Mouse (Mus musculus) forebrain, embryonic 10.5 days (tissue): Measurements from ENCODE around the gene Srsf11. TPM values are rescaled to one million over a fixed set of nuclear protein-coding genes. Genes with fewer than 3 reads are reported as not detected.

ENCODE experiments used
- polyA plus RNA-seq: library from polyadenylated mRNA; unstranded; fragments of >200 nt; fragmentation: Nextera tagmentation; extraction: Ambion mirVana; gene quantifications from 2 replicates; pipeline ENCODE4 v1.2.1, GENCODE M21; 2016

Gene Srsf11
- polyA plus RNA-seq, 1 experiment from 2014 or later, result 330 TPM

Other genes with a start within 250 kb of the Srsf11 start
- gene Cth, start 111.6 kb downstream of the Srsf11 start, polyA plus RNA-seq, result 20.4 and 22.7 TPM in 2 replicates
- 18.1 and 19.6 TPM in 2 replicates for gene Ankrd13c, start 89.4 kb downstream of the Srsf11 start, polyA plus RNA-seq
- gene Lrrc40, start within 50 bp of the Srsf11 start, polyA plus RNA-seq, result 90.9 and 94.6 TPM in 2 replicates